Mouse (Mus musculus) limb, embryonic 15.5 days (tissue): ENCODE measurements around the gene Sgms2. TPM values are rescaled to one million over a fixed set of nuclear protein-coding genes. Genes with fewer than 3 reads are reported as not detected.

Experiments
- ATAC-seq: fragments of 200-750 bp; cut with Nextera tagmentation; 2 replicates; pipeline ENCODE4 v1.8.0; 2017; ENCODE audit warnings: low read depth, moderate TSS enrichment; ENCODE audit not compliant: insufficient number of reproducible peaks, low FRiP score, low TSS enrichment
- H3K27ac ChIP-seq: fragments of 300-500 bp; sonication (generic); 2 replicates; pipeline ENCODE4 v1.5.1; 2015; ENCODE audit warnings: moderate library complexity, mild to moderate bottlenecking, inconsistent platforms
- H3K27me3 ChIP-seq: fragments of 300-500 bp; sonication (generic); 2 replicates; pipeline ENCODE4 v1.6.1; 2015; ENCODE audit warnings: inconsistent platforms
- H3K36me3 ChIP-seq: fragments of 300-500 bp; sonication (generic); 2 replicates; pipeline ENCODE4 v1.6.1; 2015; ENCODE audit warnings: inconsistent platforms
- H3K4me1 ChIP-seq: fragments of 300-500 bp; sonication (generic); 2 replicates; pipeline ENCODE4 v1.6.1; 2015; ENCODE audit warnings: inconsistent platforms
- H3K4me2 ChIP-seq: fragments of 300-500 bp; sonication (generic); 2 replicates; pipeline ENCODE4 v1.6.1; 2015; ENCODE audit warnings: mild to moderate bottlenecking, inconsistent platforms
- H3K4me3 ChIP-seq: fragments of 300-500 bp; sonication (generic); 2 replicates; pipeline ENCODE4 v1.5.1; 2015; ENCODE audit warnings: mild to moderate bottlenecking, inconsistent platforms
- H3K9ac ChIP-seq: fragments of 300-500 bp; sonication (generic); 2 replicates; pipeline ENCODE4 v1.6.1; 2015; ENCODE audit warnings: inconsistent platforms
- H3K9me3 ChIP-seq: fragments of 300-500 bp; sonication (generic); 2 replicates; pipeline ENCODE4 v1.6.1; 2016; ENCODE audit warnings: inconsistent platforms
- WGBS: fragments of 180-500 bp; shearing (Covaris S2); methylation state at CpG from one replicate; pipeline ENCODE4 v1.1.7; 2015; 5-methylcytosine and 5-hydroxymethylcytosine counted together
- polyA plus RNA-seq: library from polyadenylated mRNA; unstranded; fragments of >200 nt; fragmentation: Nextera tagmentation; extraction: Ambion mirVana; gene quantifications from 2 replicates; pipeline ENCODE4 v1.2.1, GENCODE M21; 2015

The Sgms2 gene
- polyA plus RNA-seq, 1 experiment from 2014 or later, result 22.3 TPM

DNA sequence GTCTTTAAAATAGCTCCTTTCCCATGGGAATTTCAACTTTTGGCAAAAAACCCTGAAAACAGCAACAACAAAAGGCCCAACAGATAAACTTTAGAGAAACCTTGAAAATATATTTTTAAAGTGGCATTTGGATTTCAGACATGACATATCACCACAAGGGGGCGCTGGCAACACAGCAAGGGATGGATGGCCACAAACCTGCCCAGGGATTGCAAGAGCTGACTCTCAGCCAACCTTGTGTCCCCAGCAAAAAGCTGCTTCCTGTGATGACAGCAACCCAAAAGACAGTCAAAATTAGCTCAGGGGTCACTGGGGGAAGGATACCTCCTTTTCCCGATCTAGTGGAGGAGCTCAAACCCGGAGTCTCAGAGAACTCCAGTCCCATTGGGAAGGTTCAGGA lies 171.0 kb downstream of the Sgms2 start:
- peak overlapping the region; percentile 37 for H3K4me2 ChIP-seq

DNA sequence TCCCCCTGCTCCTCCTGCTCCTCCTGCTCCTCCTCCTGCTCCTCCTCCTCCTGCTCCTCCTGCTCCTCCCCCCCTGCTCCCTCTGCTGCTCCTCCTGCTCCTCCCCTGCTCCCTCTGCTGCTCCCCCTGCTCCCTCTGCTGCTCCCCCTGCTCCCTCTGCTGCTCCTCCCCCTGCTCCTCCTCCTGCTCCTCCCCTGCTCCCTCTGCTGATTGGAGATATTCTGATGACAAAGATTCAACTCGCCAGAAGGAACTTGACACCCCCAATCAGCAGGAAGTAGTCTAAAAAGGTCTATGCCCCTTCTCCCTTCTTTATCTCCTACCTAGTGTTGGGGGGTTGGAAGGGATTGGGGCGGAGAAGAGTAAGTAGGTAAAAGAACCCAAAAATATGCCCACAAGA lies 173.0 kb downstream of the Sgms2 start:
- peaks cover 14% of the 10 kb centered on the region for H3K4me1 ChIP-seq
- no peaks in the 10 kb centered on the region for H3K27me3 ChIP-seq
- no peak overlapping the region for H3K27ac ChIP-seq
- no peak overlapping the region for H3K4me2 ChIP-seq
- WGBS, result 61% methylated on average over 2 of the region's 2 CpGs
- no peaks in the 10 kb centered on the region for H3K9me3 ChIP-seq
- ATAC-seq, result no peak
- H3K4me3 ChIP-seq, result no peak overlapping the region
- H3K36me3 ChIP-seq, result no peaks in the 10 kb centered on the region
- H3K9ac ChIP-seq, result no peak overlapping the region

More for the DNA sequence above, 171.0 kb downstream of the Sgms2 start:
- ATAC-seq, result no peak
- Histone ChIP-seq H3K4me1 (peaks cover 14% of the 10 kb centered on the region), H3K9ac (no peak overlapping the region), H3K27ac (no peak overlapping the region), H3K36me3 (no peaks in the 10 kb centered on the region), H3K9me3 (no peaks in the 10 kb centered on the region), H3K4me3 (no peak overlapping the region; the same call in 1 of the 2 replicates), H3K27me3 (no peaks in the 10 kb centered on the region)
- 3% methylated on average over 3 of the region's 3 CpGs for WGBS

DNA sequence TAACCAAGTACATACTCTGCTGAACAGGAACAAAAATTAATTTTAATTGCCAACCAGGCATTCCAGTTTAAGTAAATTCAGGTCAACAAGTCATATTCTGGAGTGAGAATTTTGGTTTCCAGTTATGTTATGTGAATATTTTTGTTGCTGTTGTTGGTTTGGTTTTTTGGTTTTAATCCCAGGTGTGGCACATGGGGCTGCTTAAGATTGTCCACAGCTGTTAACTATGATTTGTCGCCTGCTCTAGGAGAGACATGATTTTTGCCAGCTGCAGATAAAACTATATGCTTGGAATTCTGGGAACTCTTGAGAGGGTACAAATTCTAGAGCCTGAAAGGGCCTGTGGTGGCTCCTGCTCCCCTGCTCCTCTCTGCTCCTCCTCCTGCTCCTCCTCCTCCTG lies 174.1 kb downstream of the Sgms2 start:
- Histone ChIP-seq H3K4me3 (no peak overlapping the region), H3K4me2 (no peak overlapping the region), H3K27me3 (no peaks in the 10 kb centered on the region), H3K9ac (no peak overlapping the region), H3K9me3 (no peaks in the 10 kb centered on the region), H3K36me3 (no peaks in the 10 kb centered on the region), H3K4me1 (peaks cover 12% of the 10 kb centered on the region), H3K27ac (no peak overlapping the region)
- 56% methylated on average over 1 of the region's 1 CpGs for WGBS
- ATAC-seq, result no peak

DNA sequence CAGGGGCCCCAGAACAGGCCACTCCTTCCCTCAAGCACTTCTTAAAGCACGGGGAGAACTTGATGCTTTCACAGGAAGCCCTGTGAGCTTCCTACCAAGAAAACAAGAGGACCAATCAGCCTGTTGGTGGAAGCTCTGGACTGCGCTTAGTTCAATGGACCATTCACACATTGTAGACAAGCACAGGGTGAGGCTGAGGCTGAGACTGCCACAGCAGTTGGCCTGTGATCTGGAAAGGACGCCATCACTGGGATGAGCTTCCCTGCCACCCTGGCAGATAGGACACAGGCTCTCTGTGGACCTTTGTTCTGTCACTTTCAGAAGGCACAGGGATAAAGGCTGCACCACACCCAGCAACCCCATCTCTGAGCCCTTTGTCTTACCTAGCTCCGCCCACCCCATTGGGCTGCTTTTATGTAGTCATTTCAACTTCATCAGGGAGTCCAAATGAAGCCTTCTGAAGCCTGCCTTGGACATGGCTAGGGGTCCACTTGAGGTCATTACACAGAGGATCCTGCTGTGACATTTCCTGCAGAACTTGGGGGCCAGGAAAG lies 175.2 kb downstream of the Sgms2 start:
- Histone ChIP-seq H3K4me2 (no peak overlapping the region), H3K27me3 (no peaks in the 10 kb centered on the region), H3K4me3 (no peak overlapping the region), H3K4me1 (peaks cover 8% of the 10 kb centered on the region), H3K27ac (no peak overlapping the region), H3K9me3 (no peaks in the 10 kb centered on the region), H3K9ac (no peak overlapping the region), H3K36me3 (no peaks in the 10 kb centered on the region)
- ATAC-seq, result 0 out of 2 replicates have a peak, but pooled peaks have one; percentile 44
- WGBS, result 50% methylated on average over 4 of the region's 4 CpGs

DNA sequence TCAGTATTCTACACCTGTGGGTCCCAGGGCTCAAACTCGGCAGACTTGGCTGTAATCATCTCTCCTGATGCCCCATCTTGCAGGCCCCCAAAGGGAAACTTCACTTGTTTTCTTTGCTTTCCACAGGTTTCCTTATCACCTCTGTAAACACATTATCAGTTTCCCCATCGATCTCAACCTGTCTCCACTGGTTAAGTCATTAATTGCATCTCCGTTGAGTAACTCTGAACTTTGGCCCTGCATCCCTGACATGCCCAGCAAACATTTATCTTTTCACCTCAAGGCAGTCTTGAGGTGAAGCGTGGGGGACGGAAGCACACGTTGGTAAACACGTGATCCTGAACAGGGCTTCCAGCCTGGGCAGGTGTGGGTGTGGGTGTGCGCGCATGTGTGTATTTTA lies 178.9 kb downstream of the Sgms2 start:
- H3K4me3 ChIP-seq, result no peak overlapping the region
- H3K27me3 ChIP-seq, result no peaks in the 10 kb centered on the region
- no peak overlapping the region for H3K27ac ChIP-seq
- WGBS, result 76% methylated on average over 9 of the region's 9 CpGs
- no peak overlapping the region for H3K4me2 ChIP-seq
- H3K9ac ChIP-seq, result no peak overlapping the region
- ATAC-seq, result no peak
- no peaks in the 10 kb centered on the region for H3K36me3 ChIP-seq
- H3K4me1 ChIP-seq, result peaks cover 4% of the 10 kb centered on the region; the same call in 1 of the 2 replicates
- H3K9me3 ChIP-seq, result no peaks in the 10 kb centered on the region

DNA sequence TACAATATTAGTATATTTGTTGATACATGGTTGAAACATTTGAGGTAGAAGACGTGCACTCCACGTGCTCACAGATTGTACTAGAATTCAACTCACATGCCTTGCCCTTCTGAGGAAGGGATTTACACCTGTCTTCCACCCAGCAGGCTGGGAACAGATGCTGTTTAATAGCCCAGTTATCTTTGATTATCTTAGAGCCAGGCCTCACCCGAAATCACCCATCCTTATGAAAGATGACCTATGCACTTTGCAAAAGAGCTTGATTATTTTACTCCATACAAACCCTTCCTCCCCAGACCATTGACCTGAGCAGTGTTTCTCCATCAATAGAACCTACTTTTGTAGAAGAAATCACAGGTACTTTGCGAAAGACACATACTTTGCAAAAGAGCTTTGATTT lies 180.6 kb downstream of the Sgms2 start:
- Histone ChIP-seq H3K27me3 (no peaks in the 10 kb centered on the region), H3K4me3 (no peak overlapping the region), H3K27ac (no peak overlapping the region), H3K9ac (no peak overlapping the region), H3K9me3 (no peaks in the 10 kb centered on the region), H3K36me3 (no peaks in the 10 kb centered on the region), H3K4me2 (no peak overlapping the region), H3K4me1 (no peaks in the 10 kb centered on the region)
- WGBS, result 90% methylated on average over 4 of the region's 4 CpGs
- no peak for ATAC-seq

DNA sequence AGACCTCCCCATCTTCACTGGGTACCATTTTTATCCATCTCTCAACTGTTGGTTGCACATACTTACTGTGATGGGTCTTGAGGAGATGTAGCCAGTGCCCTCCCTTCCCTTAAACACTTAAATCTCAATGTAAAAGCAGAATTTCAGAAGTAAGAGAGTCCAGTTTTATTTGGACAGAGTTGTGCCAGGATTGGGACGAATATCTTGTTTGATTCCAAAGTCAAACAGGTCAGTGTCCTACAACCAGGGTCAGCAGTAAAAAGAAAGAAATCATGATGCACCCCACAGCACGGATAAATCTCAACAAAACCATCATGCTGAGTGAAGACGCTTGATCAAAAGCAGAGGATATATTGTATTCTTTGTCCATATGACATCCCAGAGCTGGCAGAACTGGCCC lies 183.4 kb downstream of the Sgms2 start:
- H3K9me3 ChIP-seq, result no peaks in the 10 kb centered on the region
- no peak overlapping the region for H3K9ac ChIP-seq
- H3K4me2 ChIP-seq, result no peak overlapping the region
- ATAC-seq, result no peak
- no peak overlapping the region for H3K27ac ChIP-seq
- 83% methylated on average over 3 of the region's 3 CpGs for WGBS
- peaks cover 4% of the 10 kb centered on the region; the same call in 1 of the 2 replicates for H3K4me1 ChIP-seq
- no peaks in the 10 kb centered on the region for H3K27me3 ChIP-seq
- no peaks in the 10 kb centered on the region for H3K36me3 ChIP-seq
- no peak overlapping the region for H3K4me3 ChIP-seq

DNA sequence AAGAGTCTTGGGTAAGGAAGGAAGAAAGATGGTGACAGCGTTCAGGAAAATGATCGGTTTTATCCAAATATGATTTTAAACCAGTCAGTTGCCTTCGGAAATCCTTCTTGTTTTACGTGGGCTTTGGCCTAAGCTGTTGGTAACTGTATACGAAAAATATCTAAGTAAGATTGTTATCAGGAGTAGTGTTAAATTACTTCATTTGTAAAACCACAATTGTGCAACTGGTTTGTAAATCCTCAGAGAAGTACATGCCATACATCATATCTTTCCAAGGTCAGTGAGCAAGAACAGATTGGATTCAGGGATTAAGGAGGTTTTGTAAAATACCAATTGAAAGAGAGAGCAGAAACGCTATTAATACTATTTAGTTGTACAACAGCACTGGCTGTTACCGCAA lies 185.0 kb downstream of the Sgms2 start:
- H3K27me3 ChIP-seq, result no peaks in the 10 kb centered on the region
- H3K4me2 ChIP-seq, result no peak overlapping the region
- no peak overlapping the region for H3K9ac ChIP-seq
- H3K36me3 ChIP-seq, result no peaks in the 10 kb centered on the region
- H3K4me1 ChIP-seq, result peaks cover 10% of the 10 kb centered on the region; the same call in 1 of the 2 replicates
- WGBS, result 87% methylated on average over 7 of the region's 7 CpGs
- H3K4me3 ChIP-seq, result no peak overlapping the region
- no peak for ATAC-seq
- no peaks in the 10 kb centered on the region for H3K9me3 ChIP-seq
- H3K27ac ChIP-seq, result no peak overlapping the region

DNA sequence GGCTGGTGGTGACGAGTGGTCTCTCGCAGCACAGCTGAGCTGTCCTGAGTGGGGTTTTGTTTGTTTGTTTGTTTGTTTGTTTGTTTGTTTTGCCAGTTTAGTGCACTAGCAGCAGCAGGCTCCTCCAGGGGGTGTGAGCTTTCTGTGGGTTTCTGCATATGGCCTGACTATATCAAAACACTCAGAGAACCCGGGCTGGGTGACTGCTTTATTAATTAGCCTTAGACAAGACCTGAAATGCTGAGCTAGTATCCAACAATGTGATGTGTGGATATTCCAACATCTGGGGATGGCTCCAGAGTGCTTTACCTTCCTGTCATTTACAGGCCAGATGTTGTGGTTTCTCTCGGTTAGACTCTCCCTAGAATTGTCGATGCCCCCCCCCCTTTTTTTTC lies 187.9 kb downstream of the Sgms2 start:
- 14% methylated on average over 5 of the region's 5 CpGs for WGBS

DNA sequence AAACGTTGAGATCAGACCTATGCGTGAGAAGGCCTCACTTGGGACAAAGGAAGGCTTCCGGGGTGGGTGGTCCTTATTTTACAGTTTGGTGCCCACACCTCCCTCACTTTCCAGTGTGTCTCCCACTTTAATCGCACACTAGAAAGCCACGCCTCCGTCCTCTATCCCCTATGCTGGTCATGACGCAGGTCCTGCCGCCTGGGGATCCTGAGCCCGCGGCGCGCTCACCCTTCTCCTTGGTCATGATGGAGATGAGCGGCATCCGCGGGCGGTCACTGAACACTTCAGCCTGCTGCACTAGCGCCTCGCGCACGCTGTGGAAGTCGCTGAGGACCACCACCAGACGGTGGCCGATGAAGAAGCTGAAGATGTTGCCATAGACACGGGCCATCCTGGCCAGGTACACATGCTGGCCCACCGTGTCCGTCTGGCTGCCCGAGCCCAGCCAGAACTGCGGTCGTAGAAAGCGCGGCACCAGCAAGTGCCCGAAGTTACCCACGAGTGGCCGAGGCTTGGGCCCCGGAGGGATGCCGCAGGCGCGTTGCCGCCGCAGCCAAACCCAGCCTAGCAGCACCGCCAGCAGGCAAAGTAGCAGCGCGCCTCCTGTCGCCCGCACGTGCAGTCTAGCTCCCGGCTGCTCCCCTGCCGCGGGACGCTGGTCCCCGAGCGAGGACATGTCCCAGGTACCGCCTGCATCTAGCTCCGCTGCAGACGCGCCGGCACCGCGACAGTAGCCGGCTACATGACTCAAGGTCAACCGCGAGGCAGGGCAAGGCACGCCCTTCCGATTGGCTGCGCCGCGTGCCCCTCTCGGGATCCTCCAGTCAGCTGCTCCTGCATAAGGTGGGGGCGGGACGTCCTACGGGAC lies 188.5 kb downstream of the Sgms2 start, which contains the start of gene Cyp2u1:
Gene Cyp2u1, minus strand, starts transcription at position 776 of the 868 bp plus-strand sequence.
- peak within 1 kb of the TSS; percentile 76 for H3K4me3 ChIP-seq
- peaks cover 10% of the 10 kb centered on the region; the same call in 1 of the 2 replicates for H3K4me1 ChIP-seq
- 1% methylated on average over 71 of the region's 71 CpGs for WGBS
- no peak within 1 kb of the TSS for H3K27ac ChIP-seq
- H3K4me2 ChIP-seq, result peak within 1 kb of the TSS; percentile 92
- no peaks in the 10 kb centered on the region for H3K36me3 ChIP-seq
- peak within 1 kb of the TSS; percentile 33 for H3K9ac ChIP-seq
- peak; percentile 87 for ATAC-seq
- H3K27me3 ChIP-seq, result no peaks in the 10 kb centered on the region
- H3K9me3 ChIP-seq, result no peaks in the 10 kb centered on the region

More for the DNA sequence above, 187.9 kb downstream of the Sgms2 start:
- Histone ChIP-seq H3K4me3 (peak overlapping the region; percentile 76), H3K4me1 (peaks cover 10% of the 10 kb centered on the region; the same call in 1 of the 2 replicates), H3K9me3 (no peaks in the 10 kb centered on the region), H3K9ac (peak overlapping the region; percentile 33; the same call in 1 of the 2 replicates), H3K27me3 (no peaks in the 10 kb centered on the region), H3K4me2 (peak overlapping the region; percentile 92), H3K27ac (no peak overlapping the region), H3K36me3 (no peaks in the 10 kb centered on the region)
- ATAC-seq, result no peak

DNA sequence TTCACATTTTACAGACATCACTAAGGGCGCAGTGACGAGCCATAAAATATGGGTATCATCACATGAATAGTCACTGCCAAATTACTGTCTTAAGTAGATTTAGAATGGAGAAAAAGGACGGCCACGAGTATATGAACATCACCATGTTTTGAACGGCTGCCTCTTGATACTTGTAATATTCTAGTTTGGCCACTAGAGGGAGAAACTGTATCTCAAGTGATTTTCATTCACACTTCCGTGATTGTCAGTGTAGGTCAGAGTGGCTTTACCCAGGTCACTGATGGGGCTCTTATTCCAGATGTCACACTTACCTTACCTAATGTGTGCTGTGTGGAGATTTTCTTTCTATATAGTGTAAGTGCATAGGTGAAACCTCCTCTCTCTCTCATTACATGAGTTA lies 191.3 kb downstream of the Sgms2 start:
- H3K36me3 ChIP-seq, result no peaks in the 10 kb centered on the region
- peaks cover 10% of the 10 kb centered on the region; the same call in 1 of the 2 replicates for H3K4me1 ChIP-seq
- no peak overlapping the region for H3K9ac ChIP-seq
- WGBS, result 8% methylated on average over 6 of the region's 6 CpGs
- no peak overlapping the region for H3K27ac ChIP-seq
- H3K4me3 ChIP-seq, result no peak overlapping the region
- H3K27me3 ChIP-seq, result no peaks in the 10 kb centered on the region
- ATAC-seq, result no peak
- no peaks in the 10 kb centered on the region for H3K9me3 ChIP-seq
- no peak overlapping the region for H3K4me2 ChIP-seq

DNA sequence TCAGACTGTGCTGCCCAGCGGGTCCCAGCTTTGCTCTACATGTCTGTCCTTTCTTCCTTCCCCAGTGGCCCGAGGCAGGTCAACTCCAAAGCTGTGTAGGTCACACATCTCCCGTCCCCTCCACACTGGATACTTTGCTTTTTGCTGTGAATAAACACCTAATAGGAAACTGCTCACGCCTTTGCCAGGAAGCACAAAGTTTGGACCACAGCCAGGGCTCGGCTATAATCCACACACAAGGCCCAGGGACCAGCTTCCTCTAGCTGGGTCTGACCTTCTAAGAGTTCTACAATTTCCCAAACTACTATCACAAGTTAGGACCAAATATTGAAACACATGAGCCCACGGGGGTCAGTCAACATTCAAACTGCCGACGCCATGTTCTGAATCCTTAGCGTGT lies 192.1 kb downstream of the Sgms2 start:
- Histone ChIP-seq H3K9me3 (no peaks in the 10 kb centered on the region), H3K4me1 (peaks cover 10% of the 10 kb centered on the region; the same call in 1 of the 2 replicates), H3K9ac (no peak overlapping the region), H3K36me3 (no peaks in the 10 kb centered on the region), H3K4me2 (no peak overlapping the region), H3K27ac (no peak overlapping the region), H3K4me3 (no peak overlapping the region), H3K27me3 (no peaks in the 10 kb centered on the region)
- 76% methylated on average over 9 of the region's 9 CpGs for WGBS
- no peak for ATAC-seq
